Mouse (Mus musculus) stomach, embryonic 15.5 days (tissue): ENCODE data around the gene Grik4. TPM values are rescaled to one million over a fixed set of nuclear protein-coding genes. Genes with fewer than 3 reads are reported as not detected.
A peak's percentile ranks its signal among the peaks of the same experiment; 100 is the strongest.

Experiments used
- ATAC-seq: fragments of 200-750 bp; cut with Nextera tagmentation; 2 replicates; pipeline ENCODE4 v1.8.0; 2017; ENCODE audit warnings: low read depth, moderate number of reproducible peaks, moderate TSS enrichment; ENCODE audit not compliant: insufficient read depth, low FRiP score
- H3K27ac ChIP-seq: fragments of 300-500 bp; sonication (generic); 2 replicates; pipeline ENCODE4 v1.5.1; 2015; ENCODE audit warnings: mild to moderate bottlenecking, inconsistent platforms
- H3K27me3 ChIP-seq: fragments of 300-500 bp; sonication (generic); replicated peaks from 2 replicates; pipeline ENCODE4 v1.6.1; 2015; ENCODE audit warnings: inconsistent platforms
- H3K36me3 ChIP-seq: fragments of 300-500 bp; sonication (generic); 2 replicates; pipeline ENCODE4 v1.6.1; 2015; ENCODE audit warnings: inconsistent platforms
- H3K4me1 ChIP-seq: fragments of 300-500 bp; sonication (generic); 2 replicates; pipeline ENCODE4 v1.6.1; 2015; ENCODE audit warnings: inconsistent platforms
- H3K4me2 ChIP-seq: fragments of 300-500 bp; sonication (generic); 2 replicates; pipeline ENCODE4 v1.6.1; 2015; ENCODE audit warnings: mild to moderate bottlenecking, inconsistent platforms
- H3K4me3 ChIP-seq: fragments of 300-500 bp; sonication (generic); replicated peaks from 2 replicates; pipeline ENCODE4 v1.5.1; 2015; ENCODE audit warnings: inconsistent platforms
- H3K9ac ChIP-seq: fragments of 300-500 bp; sonication (generic); 2 replicates; pipeline ENCODE4 v1.6.1; 2015; ENCODE audit warnings: inconsistent platforms
- H3K9me3 ChIP-seq: fragments of 300-500 bp; sonication (generic); 2 replicates; pipeline ENCODE4 v1.6.1; 2016; ENCODE audit warnings: inconsistent platforms
- WGBS: fragments of 180-500 bp; shearing (Covaris S2); methylation state at CpG from one replicate; pipeline ENCODE4 v1.1.7; 2015; 5-methylcytosine and 5-hydroxymethylcytosine counted together
- polyA plus RNA-seq: library from polyadenylated mRNA; unstranded; fragments of >200 nt; fragmentation: Nextera tagmentation; extraction: Ambion mirVana; gene quantifications from 2 replicates; pipeline ENCODE4 v1.2.1, GENCODE M21; 2015

Grik4 gene
- polyA plus RNA-seq, 1 experiment from 2014 or later: 1.1 TPM

DNA sequence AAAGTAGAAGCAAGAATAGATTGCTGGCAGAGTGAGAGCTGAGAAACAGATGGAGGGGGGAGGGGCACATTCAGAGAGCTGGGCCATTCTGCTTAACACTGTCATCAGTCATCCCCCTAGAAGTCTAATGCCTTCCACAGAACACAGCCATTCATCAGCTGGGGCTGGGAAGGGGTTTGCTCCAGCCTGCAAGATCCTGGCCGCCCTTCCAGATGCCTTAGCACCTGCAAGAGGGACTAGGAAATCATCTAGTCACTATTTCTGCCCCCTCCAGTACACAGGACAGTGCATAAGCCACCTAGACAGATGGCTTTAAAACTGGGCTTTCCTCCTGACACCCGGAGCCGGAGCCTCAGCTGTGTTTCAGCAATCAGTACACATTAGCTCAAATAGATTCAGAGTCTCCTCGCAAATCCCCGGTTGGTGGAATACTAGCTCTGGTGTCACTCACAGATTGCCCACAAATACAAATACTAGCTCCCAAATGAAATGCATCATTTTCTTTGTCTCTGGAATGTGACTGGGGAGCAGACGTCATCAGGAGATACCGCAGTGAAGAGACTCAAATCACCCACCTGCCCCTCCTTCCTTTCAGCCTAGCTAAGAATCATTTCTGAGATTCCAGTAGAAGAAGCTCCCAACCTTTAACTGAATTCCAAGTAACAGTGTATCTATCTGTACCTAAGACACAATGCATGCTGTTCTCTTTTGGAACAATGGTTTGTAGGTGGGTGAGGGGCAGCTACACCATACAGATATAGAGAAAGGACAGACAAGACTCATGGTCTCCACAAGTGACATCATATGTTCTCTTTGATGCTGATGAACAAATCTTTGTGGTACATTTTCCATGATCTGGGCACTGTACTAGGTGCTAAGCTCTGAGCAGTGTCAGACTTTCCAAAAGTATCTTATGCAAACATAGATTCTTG lies 413.8 kb downstream of the Grik4 start:
- 25% methylated on average over 7 of the region's 7 CpGs for WGBS
- Histone ChIP-seq H3K9ac (no peak overlapping the region), H3K4me3 (no peak overlapping the region), H3K9me3 (no peaks in the 10 kb centered on the region), H3K4me1 (no peaks in the 10 kb centered on the region), H3K4me2 (no peak overlapping the region), H3K27me3 (no peaks in the 10 kb centered on the region), H3K27ac (no peak overlapping the region), H3K36me3 (no peaks in the 10 kb centered on the region)
- no peak for ATAC-seq

DNA sequence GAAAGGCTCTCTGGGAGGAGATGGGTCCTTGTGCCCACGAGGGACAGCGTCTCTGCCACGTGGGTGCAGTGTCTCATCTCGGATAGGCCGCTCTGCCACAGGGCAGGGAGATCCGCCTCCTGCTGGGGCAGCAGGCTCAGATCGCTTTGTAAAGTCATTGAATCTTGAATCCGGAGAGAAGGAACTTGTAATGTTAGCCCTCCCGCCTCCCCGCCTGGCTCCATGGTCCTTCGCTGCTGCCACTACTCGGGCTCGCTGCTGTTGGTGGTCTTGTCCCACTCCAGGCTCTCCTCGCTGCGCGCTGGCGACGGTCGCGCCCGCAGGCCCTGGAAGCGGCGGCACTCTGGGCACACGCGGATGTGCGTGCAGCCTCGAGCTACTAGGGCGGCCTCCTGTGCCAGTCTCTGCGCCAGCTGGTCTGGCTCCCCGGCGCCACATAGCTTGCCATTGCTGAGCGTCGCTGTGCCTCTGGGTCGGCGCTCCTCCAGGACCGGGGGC lies 423.7 kb downstream of the Grik4 start:
- Histone ChIP-seq H3K27me3 (0 out of 2 replicates have a peak, but pooled peaks cover 2% of the 10 kb centered on the region), H3K27ac (no peak overlapping the region), H3K4me1 (no peaks in the 10 kb centered on the region), H3K36me3 (no peaks in the 10 kb centered on the region), H3K4me3 (peak overlapping the region; percentile 16), H3K9ac (no peak overlapping the region), H3K4me2 (peak overlapping the region; percentile 45), H3K9me3 (no peaks in the 10 kb centered on the region)
- ATAC-seq: no peak
- 15% methylated on average over 36 of the region's 36 CpGs for WGBS

DNA sequence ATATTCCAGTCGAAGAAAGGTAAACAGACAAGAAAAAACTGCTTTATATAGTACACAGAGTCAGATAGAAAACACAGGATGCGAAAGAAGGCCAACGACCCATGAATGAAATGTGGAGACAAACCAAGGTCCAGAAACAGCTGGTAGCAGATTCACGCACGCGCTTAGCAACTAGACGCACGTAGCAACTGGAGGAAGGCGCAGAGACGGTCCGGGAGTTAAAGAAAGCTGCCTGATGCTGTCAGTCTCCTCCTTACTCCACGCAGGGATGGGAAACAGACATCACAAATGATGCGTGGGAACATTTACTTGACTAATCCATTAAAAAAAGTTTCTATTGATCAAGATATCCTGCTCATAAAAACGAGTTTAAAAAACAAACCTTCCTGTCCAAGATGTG lies 426.1 kb downstream of the Grik4 start:
- Histone ChIP-seq H3K36me3 (no peaks in the 10 kb centered on the region), H3K4me2 (no peak overlapping the region), H3K4me1 (no peaks in the 10 kb centered on the region), H3K4me3 (no peak overlapping the region), H3K9me3 (no peaks in the 10 kb centered on the region), H3K9ac (no peak overlapping the region), H3K27ac (no peak overlapping the region), H3K27me3 (0 out of 2 replicates have a peak, but pooled peaks cover 2% of the 10 kb centered on the region)
- WGBS: 52% methylated on average over 14 of the region's 14 CpGs
- no peak for ATAC-seq

DNA sequence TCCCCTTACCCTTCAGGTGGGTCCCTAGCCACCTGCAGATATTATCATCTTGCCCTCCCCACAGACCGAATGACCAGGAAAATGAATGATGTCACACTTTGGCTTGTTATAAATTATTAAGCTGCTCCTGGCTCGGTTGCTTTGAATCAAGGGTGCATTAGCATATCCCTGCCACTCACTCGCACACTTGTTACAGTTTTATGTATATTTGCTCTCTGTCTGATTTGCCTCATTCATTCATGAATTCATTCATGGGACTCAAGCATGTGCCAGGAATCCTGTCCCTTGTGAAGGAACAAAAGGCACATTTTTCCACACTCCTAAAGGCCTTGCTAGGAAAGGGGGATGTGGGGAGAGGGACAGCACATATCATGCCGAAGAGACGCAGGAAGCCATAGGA lies 431.1 kb downstream of the Grik4 start:
- WGBS: 67% methylated on average over 5 of the region's 5 CpGs
- Histone ChIP-seq H3K4me3 (no peak overlapping the region), H3K27me3 (no peaks in the 10 kb centered on the region), H3K36me3 (no peaks in the 10 kb centered on the region), H3K4me1 (no peaks in the 10 kb centered on the region), H3K27ac (no peak overlapping the region), H3K9ac (no peak overlapping the region), H3K9me3 (no peaks in the 10 kb centered on the region), H3K4me2 (no peak overlapping the region)
- no peak for ATAC-seq

DNA sequence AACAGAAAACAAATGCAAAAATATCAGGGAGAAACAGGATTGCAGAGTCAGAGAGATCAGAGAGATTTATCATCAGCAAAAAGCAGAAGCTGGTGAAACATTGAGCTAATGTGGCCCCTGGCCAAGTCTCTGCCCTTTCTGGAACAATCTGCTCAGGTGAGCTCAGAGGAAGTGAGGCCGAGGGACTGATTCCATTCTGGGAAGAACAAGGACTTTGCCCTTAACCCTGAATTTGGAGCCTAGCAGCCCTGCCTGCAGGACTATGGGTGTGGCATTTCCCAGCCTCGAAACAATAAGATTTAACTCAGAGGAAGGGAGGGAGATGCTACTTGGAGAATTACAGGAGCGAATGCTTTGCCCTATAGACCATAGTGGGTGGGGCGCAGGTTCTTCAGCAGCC lies 432.0 kb downstream of the Grik4 start:
- H3K36me3 ChIP-seq: no peaks in the 10 kb centered on the region
- no peaks in the 10 kb centered on the region for H3K4me1 ChIP-seq
- H3K27me3 ChIP-seq: no peaks in the 10 kb centered on the region
- no peak overlapping the region for H3K9ac ChIP-seq
- ATAC-seq: no peak
- H3K4me2 ChIP-seq: no peak overlapping the region
- H3K4me3 ChIP-seq: no peak overlapping the region
- no peak overlapping the region for H3K27ac ChIP-seq
- H3K9me3 ChIP-seq: no peaks in the 10 kb centered on the region
- 71% methylated on average over 4 of the region's 4 CpGs for WGBS

DNA sequence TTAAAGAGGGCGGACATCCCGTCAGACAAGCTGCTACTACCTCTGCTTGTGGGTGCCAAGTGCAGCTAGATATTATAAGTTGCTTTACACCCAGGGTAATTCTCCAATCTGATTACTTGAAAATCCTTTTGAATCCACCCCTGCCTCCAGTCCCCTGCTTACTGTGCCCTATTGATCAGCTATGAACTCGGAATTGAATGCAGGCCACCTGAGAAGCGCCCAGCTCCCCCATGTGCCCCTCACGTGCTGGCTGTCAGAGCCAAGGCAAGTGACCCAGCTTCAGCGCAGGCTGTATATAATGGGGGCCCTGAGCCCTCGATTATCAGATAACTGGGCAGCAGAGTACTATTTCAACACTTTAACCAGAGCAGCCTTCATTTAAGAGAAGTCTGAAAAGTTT lies 436.1 kb downstream of the Grik4 start:
- no peaks in the 10 kb centered on the region for H3K27me3 ChIP-seq
- no peaks in the 10 kb centered on the region for H3K9me3 ChIP-seq
- no peak overlapping the region for H3K27ac ChIP-seq
- H3K4me2 ChIP-seq: no peak overlapping the region
- no peaks in the 10 kb centered on the region for H3K4me1 ChIP-seq
- H3K36me3 ChIP-seq: no peaks in the 10 kb centered on the region
- WGBS: 63% methylated on average over 7 of the region's 7 CpGs
- no peak overlapping the region for H3K9ac ChIP-seq
- no peak overlapping the region for H3K4me3 ChIP-seq
- no peak for ATAC-seq

DNA sequence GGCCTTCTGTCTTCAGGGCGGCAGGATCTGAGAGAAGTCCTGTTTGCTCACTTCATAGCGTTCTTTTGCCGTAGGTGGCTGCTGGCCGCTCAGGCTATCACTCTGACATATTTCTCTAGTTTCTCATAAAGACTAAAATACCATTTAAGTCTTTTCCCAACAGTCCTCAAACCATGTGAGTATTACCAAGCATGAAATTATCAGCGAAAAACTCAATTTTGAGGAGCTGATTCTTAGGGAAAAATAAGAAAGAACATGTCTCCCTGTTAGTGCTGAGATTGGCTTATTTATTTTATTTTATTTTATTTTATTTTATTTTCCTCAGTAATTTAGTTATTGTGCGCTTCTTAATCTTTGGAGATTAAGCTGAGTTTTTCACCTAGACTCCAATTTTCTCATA lies 436.6 kb downstream of the Grik4 start, which contains the start of gene Tbcel:
Gene Tbcel (minus strand): TSS at position 101 of the 400 bp plus-strand sequence.
- WGBS: 70% methylated on average over 6 of the region's 6 CpGs
- Histone ChIP-seq H3K4me3 (no peak within 1 kb of the TSS), H3K4me1 (no peaks in the 10 kb centered on the region), H3K27ac (no peak within 1 kb of the TSS), H3K9me3 (no peaks in the 10 kb centered on the region), H3K4me2 (no peak within 1 kb of the TSS), H3K27me3 (no peaks in the 10 kb centered on the region), H3K36me3 (no peaks in the 10 kb centered on the region), H3K9ac (no peak within 1 kb of the TSS)
- ATAC-seq: no peak

DNA sequence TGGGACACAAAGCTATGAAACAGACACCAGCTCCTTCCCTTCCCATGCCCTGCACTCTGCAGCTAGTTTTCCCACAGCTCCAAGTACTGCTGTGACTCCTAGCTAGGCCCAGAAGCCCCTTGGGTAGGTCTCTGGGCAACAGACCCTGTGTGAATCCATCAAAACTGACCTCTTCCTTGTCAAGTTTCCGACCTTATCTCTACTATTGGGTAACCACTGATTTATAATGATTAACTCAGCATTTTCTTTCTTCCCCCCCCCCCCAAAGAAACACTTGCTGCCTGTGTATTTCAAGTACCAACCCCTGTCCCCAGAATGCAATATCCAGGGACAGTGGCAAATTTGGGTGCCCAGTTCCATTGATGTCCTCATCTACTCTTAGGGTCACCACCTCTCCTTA lies 437.3 kb downstream of the Grik4 start:
- Histone ChIP-seq H3K4me2 (no peak overlapping the region), H3K4me1 (no peaks in the 10 kb centered on the region), H3K27ac (no peak overlapping the region), H3K9ac (no peak overlapping the region), H3K27me3 (no peaks in the 10 kb centered on the region), H3K9me3 (no peaks in the 10 kb centered on the region), H3K4me3 (no peak overlapping the region), H3K36me3 (no peaks in the 10 kb centered on the region)
- no peak for ATAC-seq
- 30% methylated on average over 1 of the region's 1 CpGs for WGBS

DNA sequence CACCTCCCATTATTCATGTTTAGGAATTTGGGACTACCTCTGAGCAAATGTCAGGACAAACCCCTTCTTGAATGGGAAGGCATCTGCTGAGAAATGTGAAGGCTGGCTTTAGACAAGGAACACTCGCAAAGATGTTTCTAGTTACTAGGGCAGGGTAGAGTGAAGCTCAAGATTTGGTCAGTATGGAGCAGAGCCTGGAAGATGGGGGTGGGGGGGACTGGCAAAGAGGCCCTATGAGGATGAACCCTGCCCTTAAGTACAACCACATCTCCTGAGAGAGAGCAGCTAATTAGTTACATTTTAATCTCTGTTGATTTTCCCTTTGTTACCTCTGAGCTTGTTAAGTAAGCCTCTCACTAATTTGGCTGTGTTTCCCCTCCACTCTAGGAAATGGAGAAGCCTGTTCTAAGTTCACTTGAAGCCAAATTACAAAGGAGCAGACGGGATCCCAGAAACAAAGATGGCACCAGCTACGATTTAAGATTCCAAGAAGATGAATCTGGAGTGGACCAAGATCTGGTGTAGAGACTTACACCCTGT lies 439.3 kb downstream of the Grik4 start:
- no peak overlapping the region for H3K4me2 ChIP-seq
- no peak overlapping the region for H3K9ac ChIP-seq
- no peaks in the 10 kb centered on the region for H3K9me3 ChIP-seq
- no peak overlapping the region for H3K4me3 ChIP-seq
- ATAC-seq: no peak
- WGBS: 86% methylated on average over 3 of the region's 3 CpGs
- no peaks in the 10 kb centered on the region for H3K4me1 ChIP-seq
- no peak overlapping the region for H3K27ac ChIP-seq
- H3K36me3 ChIP-seq: no peaks in the 10 kb centered on the region
- no peaks in the 10 kb centered on the region for H3K27me3 ChIP-seq

DNA sequence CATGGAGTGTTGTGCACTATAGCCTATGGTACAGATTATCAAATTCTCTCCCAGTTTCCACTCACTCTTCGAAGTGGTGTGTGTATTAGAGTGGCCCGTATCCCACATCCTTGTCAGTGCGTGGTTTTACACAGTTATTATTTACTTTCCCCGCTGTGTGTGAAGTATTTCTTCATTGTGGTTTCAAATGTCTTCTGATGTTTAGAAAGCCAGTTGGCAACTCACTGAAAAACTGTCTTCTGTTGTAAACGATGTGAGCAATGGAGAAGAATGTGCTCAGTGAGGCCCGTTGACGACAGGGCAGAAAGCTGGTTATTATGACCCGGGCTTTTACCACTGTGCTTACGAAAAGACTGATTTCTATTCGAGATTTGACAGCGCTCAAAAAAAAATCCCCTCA lies 439.7 kb downstream of the Grik4 start:
- ATAC-seq: no peak
- Histone ChIP-seq H3K4me2 (no peak overlapping the region), H3K36me3 (no peaks in the 10 kb centered on the region), H3K4me3 (no peak overlapping the region), H3K27me3 (no peaks in the 10 kb centered on the region), H3K9me3 (no peaks in the 10 kb centered on the region), H3K4me1 (no peaks in the 10 kb centered on the region), H3K9ac (no peak overlapping the region), H3K27ac (no peak overlapping the region)
- WGBS: 41% methylated on average over 11 of the region's 11 CpGs

DNA sequence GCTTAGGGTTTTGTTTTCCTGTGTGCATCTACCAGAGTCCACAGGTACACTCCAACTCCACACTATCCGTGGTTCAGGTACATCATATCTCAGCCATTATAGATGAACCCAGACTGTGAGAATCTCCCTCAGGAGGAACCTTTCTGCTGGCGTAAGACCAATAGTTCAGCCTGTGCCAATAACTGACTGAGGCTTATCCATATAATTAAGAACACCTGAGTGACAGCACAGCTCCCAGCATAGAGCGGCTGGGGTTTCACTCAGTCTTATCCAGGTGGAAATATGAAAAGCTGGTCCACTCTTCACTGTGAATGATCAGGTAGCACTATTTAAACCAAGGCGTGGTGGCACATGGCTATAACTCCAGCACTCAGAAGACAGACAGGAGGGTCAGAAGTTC lies 440.6 kb downstream of the Grik4 start:
- H3K36me3 ChIP-seq: no peaks in the 10 kb centered on the region
- no peak overlapping the region for H3K4me3 ChIP-seq
- H3K4me1 ChIP-seq: no peaks in the 10 kb centered on the region
- H3K9me3 ChIP-seq: no peaks in the 10 kb centered on the region
- WGBS: 72% methylated on average over 4 of the region's 4 CpGs
- H3K27ac ChIP-seq: no peak overlapping the region
- H3K4me2 ChIP-seq: no peak overlapping the region
- no peak for ATAC-seq
- no peaks in the 10 kb centered on the region for H3K27me3 ChIP-seq
- no peak overlapping the region for H3K9ac ChIP-seq

DNA sequence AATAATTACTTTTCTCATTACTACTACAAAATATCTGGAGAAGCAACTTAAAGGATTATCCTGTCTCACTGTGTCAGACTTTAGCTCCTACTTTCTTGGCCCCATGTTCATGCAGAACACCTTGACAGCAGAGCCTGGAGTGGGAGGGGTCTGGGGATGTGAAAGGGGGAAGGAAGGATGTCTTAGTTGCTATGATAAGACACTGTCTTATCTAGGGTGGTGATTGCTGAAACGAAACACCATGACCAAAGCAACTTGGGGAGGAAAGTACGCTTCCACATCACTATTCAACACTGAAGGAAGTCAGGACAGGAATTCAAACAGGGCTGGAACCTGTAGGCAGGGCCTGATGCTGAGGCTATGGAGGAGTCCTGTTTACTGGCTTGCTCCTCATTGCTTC lies 448.0 kb downstream of the Grik4 start:
- ATAC-seq: no peak
- H3K27me3 ChIP-seq: no peaks in the 10 kb centered on the region
- H3K9ac ChIP-seq: no peak overlapping the region
- H3K4me3 ChIP-seq: no peak overlapping the region
- H3K27ac ChIP-seq: no peak overlapping the region
- no peaks in the 10 kb centered on the region for H3K36me3 ChIP-seq
- H3K9me3 ChIP-seq: no peaks in the 10 kb centered on the region
- H3K4me2 ChIP-seq: no peak overlapping the region
- H3K4me1 ChIP-seq: no peaks in the 10 kb centered on the region
- WGBS: 60% methylated on average over 2 of the region's 2 CpGs
